Mouse (Mus musculus): ENCODE data around the gene Crygd. TPM values are rescaled to one million over a fixed set of nuclear protein-coding genes. Genes with fewer than 3 reads are reported as not detected.

Gene Crygd
- polyA plus RNA-seq, 1 experiment from 2014 or later, result not detected

GRCm38 (mm10) chr1:65090370-65090769 lies 27.1 kb upstream of the Crygd start:
- no peaks in the 10 kb centered on the region for H3K36me3 ChIP-seq (ENCODE audit: control insufficient read depth, insufficient read depth, low read length)
- H3K4me3 ChIP-seq (ENCODE audit: low read length), result no peak overlapping the region
- H3K9ac ChIP-seq (ENCODE audit: low read depth, low read length), result no peak overlapping the region
- no peaks in the 10 kb centered on the region for H3K9me3 ChIP-seq (ENCODE audit: control insufficient read depth, low read length)
- no peak for ATAC-seq
- H3K27ac ChIP-seq (ENCODE audit: low read depth, low read length), result no peak overlapping the region
- no peaks in the 10 kb centered on the region for H3K27me3 ChIP-seq (replicated peaks; ENCODE audit: control insufficient read depth, insufficient read depth, low read length)
- 77% methylated on average over 2 of the region's 2 CpGs for WGBS
- H3K4me2 ChIP-seq (ENCODE audit: low read length), result no peak overlapping the region
- H3K4me1 ChIP-seq (ENCODE audit: control insufficient read depth, insufficient read depth, low read depth, low read length), result no peaks in the 10 kb centered on the region

GRCm38 (mm10) chr1:65088567-65089356 lies 25.5 kb upstream of the Crygd start:
- ATAC-seq, result no peak
- no peaks in the 10 kb centered on the region for H3K36me3 ChIP-seq (ENCODE audit: control insufficient read depth, insufficient read depth, low read length)
- no peak overlapping the region for H3K27ac ChIP-seq (ENCODE audit: low read depth, low read length)
- H3K9me3 ChIP-seq (ENCODE audit: control insufficient read depth, low read length), result no peaks in the 10 kb centered on the region
- no peak overlapping the region for H3K9ac ChIP-seq (ENCODE audit: low read depth, low read length)
- WGBS, result 81% methylated on average over 6 of the region's 6 CpGs
- no peaks in the 10 kb centered on the region for H3K27me3 ChIP-seq (replicated peaks; ENCODE audit: control insufficient read depth, insufficient read depth, low read length)
- no peak overlapping the region for H3K4me2 ChIP-seq (ENCODE audit: low read length)
- H3K4me3 ChIP-seq (ENCODE audit: low read length), result no peak overlapping the region
- no peaks in the 10 kb centered on the region for H3K4me1 ChIP-seq (ENCODE audit: control insufficient read depth, insufficient read depth, low read depth, low read length)

DNA sequence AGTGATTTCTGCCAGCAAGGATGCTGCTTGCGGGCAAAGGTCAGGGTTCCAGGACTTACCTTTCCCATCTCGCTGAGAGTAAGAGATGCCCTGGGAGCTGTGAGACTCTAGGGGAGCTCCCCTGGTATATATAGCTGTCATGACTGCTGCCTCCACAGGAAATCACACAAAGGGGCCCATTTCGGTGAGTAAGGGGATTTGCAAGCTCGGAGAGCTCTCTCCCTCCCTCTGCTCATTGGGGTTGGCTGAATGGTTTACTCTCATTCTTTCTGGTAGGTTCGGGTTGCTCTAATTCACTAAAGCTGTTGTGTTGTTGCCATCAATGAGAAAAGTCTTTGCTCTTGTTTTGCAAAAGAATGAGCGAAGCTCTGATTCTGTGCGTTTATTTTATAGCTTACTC lies 18.9 kb upstream of the Crygd start, which contains the start of gene Crygb:
Crygb (minus strand) TSS at position 101 of the 400 bp plus-strand sequence.
- 38% methylated on average over 7 of the region's 7 CpGs for WGBS
- ATAC-seq, result no peak
- Histone ChIP-seq H3K9me3 (ENCODE audit: control insufficient read depth, low read length) (no peaks in the 10 kb centered on the region), H3K4me2 (ENCODE audit: low read length) (no peak within 1 kb of the TSS; the same call in 1 of the 2 replicates), H3K36me3 (ENCODE audit: control insufficient read depth, insufficient read depth, low read length) (no peaks in the 10 kb centered on the region), H3K27me3 (replicated peaks; ENCODE audit: control insufficient read depth, insufficient read depth, low read length) (no peaks in the 10 kb centered on the region), H3K4me3 (ENCODE audit: low read length) (no peak within 1 kb of the TSS), H3K4me1 (ENCODE audit: control insufficient read depth, insufficient read depth, low read depth, low read length) (no peaks in the 10 kb centered on the region), H3K9ac (ENCODE audit: low read depth, low read length) (no peak within 1 kb of the TSS), H3K27ac (ENCODE audit: low read depth, low read length) (no peak within 1 kb of the TSS)

DNA sequence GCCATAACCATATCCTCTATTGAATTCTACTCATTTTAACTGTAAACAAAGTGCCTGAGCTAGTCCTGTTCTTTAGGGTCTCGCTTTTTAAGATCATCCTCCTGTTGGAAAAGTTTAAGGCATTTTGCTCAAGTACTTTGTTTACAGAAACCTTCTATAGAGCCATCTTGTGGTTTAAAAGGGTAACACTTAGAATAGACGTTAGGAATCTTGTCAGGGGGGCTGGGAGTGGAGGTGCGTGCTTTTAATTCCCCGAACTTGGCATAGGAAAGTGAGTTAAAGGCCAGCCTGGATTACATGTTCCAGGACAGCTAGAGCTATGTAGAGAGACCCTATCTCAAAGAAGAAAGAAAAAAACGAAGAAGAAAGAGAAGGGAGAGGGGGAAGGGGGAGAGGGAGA lies 12.4 kb upstream of the Crygd start:
- Histone ChIP-seq H3K9ac (ENCODE audit: low read depth, low read length) (no peak overlapping the region), H3K9me3 (ENCODE audit: control insufficient read depth, low read length) (no peaks in the 10 kb centered on the region), H3K4me2 (ENCODE audit: low read length) (no peak overlapping the region), H3K4me1 (ENCODE audit: control insufficient read depth, insufficient read depth, low read depth, low read length) (no peaks in the 10 kb centered on the region), H3K4me3 (ENCODE audit: low read length) (no peak overlapping the region), H3K36me3 (ENCODE audit: control insufficient read depth, insufficient read depth, low read length) (no peaks in the 10 kb centered on the region), H3K27me3 (replicated peaks; ENCODE audit: control insufficient read depth, insufficient read depth, low read length) (no peaks in the 10 kb centered on the region), H3K27ac (ENCODE audit: low read depth, low read length) (no peak overlapping the region)
- WGBS, result 25% methylated on average over 5 of the region's 5 CpGs
- ATAC-seq, result no peak

GRCm38 (mm10) chr1:65073589-65073988 lies 10.3 kb upstream of the Crygd start, which contains the start of gene Crygc:
Crygc (minus strand) TSS chr1:65073689.
- H3K4me1 ChIP-seq (ENCODE audit: control insufficient read depth, insufficient read depth, low read depth, low read length), result no peaks in the 10 kb centered on the region
- H3K9ac ChIP-seq (ENCODE audit: low read depth, low read length), result no peak within 1 kb of the TSS
- H3K4me2 ChIP-seq (ENCODE audit: low read length), result no peak within 1 kb of the TSS
- no peak within 1 kb of the TSS for H3K4me3 ChIP-seq (ENCODE audit: low read length)
- H3K27me3 ChIP-seq (replicated peaks; ENCODE audit: control insufficient read depth, insufficient read depth, low read length), result no peaks in the 10 kb centered on the region
- H3K9me3 ChIP-seq (ENCODE audit: control insufficient read depth, low read length), result no peaks in the 10 kb centered on the region
- no peak for ATAC-seq
- 59% methylated on average over 6 of the region's 6 CpGs for WGBS
- no peak within 1 kb of the TSS for H3K27ac ChIP-seq (ENCODE audit: low read depth, low read length)
- no peaks in the 10 kb centered on the region for H3K36me3 ChIP-seq (ENCODE audit: control insufficient read depth, insufficient read depth, low read length)

DNA sequence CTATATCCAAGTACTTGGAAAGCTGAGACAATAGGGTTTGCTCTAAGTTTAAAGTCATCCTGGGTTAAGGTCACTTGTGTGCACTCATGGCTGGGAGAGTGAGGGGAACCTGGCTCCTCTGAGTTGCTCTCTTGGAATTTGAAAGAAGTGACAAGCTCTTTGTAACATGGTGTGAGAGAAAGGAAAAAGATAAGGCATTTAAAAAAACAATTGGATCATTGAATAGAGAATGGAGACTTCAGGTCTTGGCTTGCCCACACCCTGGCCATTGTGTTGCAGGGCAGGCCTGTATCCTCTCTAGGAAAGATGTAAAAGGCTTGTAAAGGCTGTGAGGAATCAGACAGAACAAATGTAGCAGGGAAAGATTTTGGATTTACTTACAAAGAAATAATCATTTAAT lies 4.6 kb upstream of the Crygd start:
- no peak overlapping the region for H3K9ac ChIP-seq (ENCODE audit: low read depth, low read length)
- no peaks in the 10 kb centered on the region for H3K36me3 ChIP-seq (ENCODE audit: control insufficient read depth, insufficient read depth, low read length)
- no peak overlapping the region for H3K27ac ChIP-seq (ENCODE audit: low read depth, low read length)
- no peaks in the 10 kb centered on the region for H3K27me3 ChIP-seq (replicated peaks; ENCODE audit: control insufficient read depth, insufficient read depth, low read length)
- H3K4me3 ChIP-seq (ENCODE audit: low read length), result no peak overlapping the region
- no peak for ATAC-seq
- no peak overlapping the region for H3K4me2 ChIP-seq (ENCODE audit: low read length)
- H3K9me3 ChIP-seq (ENCODE audit: control insufficient read depth, low read length), result no peaks in the 10 kb centered on the region
- no peaks in the 10 kb centered on the region for H3K4me1 ChIP-seq (ENCODE audit: control insufficient read depth, insufficient read depth, low read depth, low read length)

DNA sequence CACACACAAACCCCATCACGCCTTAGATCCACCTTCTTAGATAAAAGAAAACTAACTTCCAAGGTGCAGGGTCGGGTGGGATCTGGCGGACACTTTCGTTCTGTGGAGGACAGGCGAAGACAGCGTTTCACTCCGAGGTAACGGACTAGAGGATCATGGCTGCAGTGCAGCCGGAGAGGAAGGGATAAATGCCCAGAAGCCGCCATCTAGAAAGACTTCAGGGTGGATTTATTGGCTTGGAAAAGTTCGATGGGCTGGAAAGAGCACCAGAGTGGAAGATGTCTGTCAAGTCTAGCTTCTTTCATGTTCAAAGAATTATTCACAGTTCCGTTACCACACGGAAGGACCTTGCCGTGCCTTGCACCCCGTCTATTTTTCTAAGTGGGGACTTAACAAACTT lies 949 bp upstream of the Crygd start:
- no peak for ATAC-seq
- no peak overlapping the region for H3K9ac ChIP-seq (ENCODE audit: low read depth, low read length)
- H3K4me3 ChIP-seq (ENCODE audit: low read length), result no peak overlapping the region
- no peak overlapping the region for H3K27ac ChIP-seq (ENCODE audit: low read depth, low read length)
- H3K27me3 ChIP-seq (replicated peaks; ENCODE audit: control insufficient read depth, insufficient read depth, low read length), result no peaks in the 10 kb centered on the region
- H3K36me3 ChIP-seq (ENCODE audit: control insufficient read depth, insufficient read depth, low read length), result no peaks in the 10 kb centered on the region
- WGBS, result 80% methylated on average over 15 of the region's 15 CpGs
- no peak overlapping the region for H3K4me2 ChIP-seq (ENCODE audit: low read length)
- no peaks in the 10 kb centered on the region for H3K9me3 ChIP-seq (ENCODE audit: control insufficient read depth, low read length)
- no peaks in the 10 kb centered on the region for H3K4me1 ChIP-seq (ENCODE audit: control insufficient read depth, insufficient read depth, low read depth, low read length)

GRCm38 (mm10) chr1:65052140-65052539 lies 11.1 kb downstream of the Crygd start:
- no peak for ATAC-seq
- Histone ChIP-seq H3K27me3 (replicated peaks; ENCODE audit: control insufficient read depth, insufficient read depth, low read length) (no peaks in the 10 kb centered on the region), H3K4me1 (ENCODE audit: control insufficient read depth, insufficient read depth, low read depth, low read length) (no peaks in the 10 kb centered on the region), H3K4me3 (ENCODE audit: low read length) (no peak overlapping the region), H3K27ac (ENCODE audit: low read depth, low read length) (no peak overlapping the region), H3K9ac (ENCODE audit: low read depth, low read length) (no peak overlapping the region), H3K4me2 (ENCODE audit: low read length) (no peak overlapping the region), H3K9me3 (ENCODE audit: control insufficient read depth, low read length) (no peaks in the 10 kb centered on the region), H3K36me3 (ENCODE audit: control insufficient read depth, insufficient read depth, low read length) (no peaks in the 10 kb centered on the region)
- WGBS, result 44% methylated on average over 2 of the region's 2 CpGs

DNA sequence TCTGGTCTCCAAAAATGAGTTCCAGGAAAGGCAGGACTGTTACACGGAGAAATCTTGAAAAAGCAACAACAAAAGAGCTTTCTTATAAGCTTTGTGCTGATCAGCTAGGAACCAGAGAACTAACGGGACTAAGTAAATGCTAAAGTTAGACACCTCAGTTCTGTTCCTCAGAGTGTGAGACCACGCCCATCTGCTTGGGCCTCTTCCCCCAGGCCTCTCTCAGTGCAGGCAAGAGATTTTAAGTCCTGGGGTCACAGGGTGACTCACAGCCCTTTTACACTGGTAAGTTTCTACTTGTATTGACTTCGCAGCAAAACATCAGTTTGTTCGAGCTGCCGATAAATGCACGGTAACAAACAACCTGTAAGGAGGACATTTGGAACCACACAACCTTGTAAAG lies 11.6 kb downstream of the Crygd start:
- Histone ChIP-seq H3K27me3 (replicated peaks; ENCODE audit: control insufficient read depth, insufficient read depth, low read length) (no peaks in the 10 kb centered on the region), H3K9ac (ENCODE audit: low read depth, low read length) (no peak overlapping the region), H3K4me3 (ENCODE audit: low read length) (no peak overlapping the region), H3K9me3 (ENCODE audit: control insufficient read depth, low read length) (no peaks in the 10 kb centered on the region), H3K27ac (ENCODE audit: low read depth, low read length) (no peak overlapping the region), H3K36me3 (ENCODE audit: control insufficient read depth, insufficient read depth, low read length) (no peaks in the 10 kb centered on the region), H3K4me1 (ENCODE audit: control insufficient read depth, insufficient read depth, low read depth, low read length) (no peaks in the 10 kb centered on the region), H3K4me2 (ENCODE audit: low read length) (no peak overlapping the region)
- ATAC-seq, result no peak
- 55% methylated on average over 7 of the region's 7 CpGs for WGBS

Measured in hindbrain, embryonic 16.5 days (tissue).